Mouse (Mus musculus): ENCODE results near the gene Nxf2.

Gene Nxf2

GRCm38 (mm10) chrX:134910345-134910744 is 54.2 kb downstream of the Nxf2 start:
- TF ChIP-seq GATA4 (IDR thresholded peaks at IDR 0.05; ENCODE audit: insufficient replicate concordance, low read length) = no peak

Data from liver, adult (tissue).